Mouse (Mus musculus) neural tube, embryonic 14.5 days (tissue): ENCODE data around the gene Fgf22. TPM values are rescaled to one million over a fixed set of nuclear protein-coding genes. Genes with fewer than 3 reads are reported as not detected.

ENCODE experiments used
- ATAC-seq: fragments of 200-750 bp; cut with Nextera tagmentation; 2 replicates; pipeline ENCODE4 v1.8.0; 2017; ENCODE audit warnings: low read depth, mild to moderate bottlenecking, moderate TSS enrichment, moderate library complexity
- H3K27ac ChIP-seq: fragments of 300-500 bp; sonication (generic); 2 replicates; pipeline ENCODE4 v1.5.1; 2014; ENCODE audit warnings: low read depth, mild to moderate bottlenecking, control low read depth, low read length, moderate library complexity, mixed read lengths
- H3K27me3 ChIP-seq: fragments of 300-500 bp; sonication (generic); 2 replicates; pipeline ENCODE4 v1.6.1; 2014; ENCODE audit warnings: low read length; ENCODE audit not compliant: control insufficient read depth, insufficient read depth
- H3K36me3 ChIP-seq: fragments of 300-500 bp; sonication (generic); 2 replicates; pipeline ENCODE4 v1.6.1; 2014; ENCODE audit warnings: low read length, mixed read lengths; ENCODE audit not compliant: control insufficient read depth, insufficient read depth
- H3K4me1 ChIP-seq: fragments of 300-500 bp; sonication (generic); 2 replicates; pipeline ENCODE4 v1.6.1; 2014; ENCODE audit warnings: low read length; ENCODE audit not compliant: control insufficient read depth, insufficient read depth
- H3K4me2 ChIP-seq: fragments of 300-500 bp; sonication (generic); 2 replicates; pipeline ENCODE4 v1.6.1; 2014; ENCODE audit warnings: mild to moderate bottlenecking, low read depth, low read length, control low read depth
- H3K4me3 ChIP-seq: fragments of 300-500 bp; sonication (generic); 2 replicates; pipeline ENCODE4 v1.5.1; 2014; ENCODE audit warnings: low read depth, low read length, control low read depth, mixed read lengths
- H3K9ac ChIP-seq: fragments of 300-500 bp; sonication (generic); replicated peaks from 2 replicates; pipeline ENCODE4 v1.6.1; 2014; ENCODE audit warnings: low read depth, mild to moderate bottlenecking, control low read depth, low read length, mixed read lengths
- H3K9me3 ChIP-seq: fragments of 300-500 bp; sonication (generic); 2 replicates; pipeline ENCODE4 v1.6.1; 2016; ENCODE audit warnings: low read length; ENCODE audit not compliant: control insufficient read depth
- WGBS: fragments of 180-500 bp; shearing (Covaris S2); extraction: QIAGEN DNeasy Blood & Tissue Kit; methylation state at CpG from one replicate; pipeline ENCODE4 v1.1.7; 2014; 5-methylcytosine and 5-hydroxymethylcytosine counted together
- polyA plus RNA-seq: library from polyadenylated mRNA; unstranded; fragments of >200 nt; fragmentation: Nextera tagmentation; extraction: Ambion mirVana; gene quantifications from 2 replicates; pipeline ENCODE4 v1.2.1, GENCODE M21; 2014

The Fgf22 gene
- polyA plus RNA-seq, 1 experiment from 2014 or later, result 2.3 TPM

DNA sequence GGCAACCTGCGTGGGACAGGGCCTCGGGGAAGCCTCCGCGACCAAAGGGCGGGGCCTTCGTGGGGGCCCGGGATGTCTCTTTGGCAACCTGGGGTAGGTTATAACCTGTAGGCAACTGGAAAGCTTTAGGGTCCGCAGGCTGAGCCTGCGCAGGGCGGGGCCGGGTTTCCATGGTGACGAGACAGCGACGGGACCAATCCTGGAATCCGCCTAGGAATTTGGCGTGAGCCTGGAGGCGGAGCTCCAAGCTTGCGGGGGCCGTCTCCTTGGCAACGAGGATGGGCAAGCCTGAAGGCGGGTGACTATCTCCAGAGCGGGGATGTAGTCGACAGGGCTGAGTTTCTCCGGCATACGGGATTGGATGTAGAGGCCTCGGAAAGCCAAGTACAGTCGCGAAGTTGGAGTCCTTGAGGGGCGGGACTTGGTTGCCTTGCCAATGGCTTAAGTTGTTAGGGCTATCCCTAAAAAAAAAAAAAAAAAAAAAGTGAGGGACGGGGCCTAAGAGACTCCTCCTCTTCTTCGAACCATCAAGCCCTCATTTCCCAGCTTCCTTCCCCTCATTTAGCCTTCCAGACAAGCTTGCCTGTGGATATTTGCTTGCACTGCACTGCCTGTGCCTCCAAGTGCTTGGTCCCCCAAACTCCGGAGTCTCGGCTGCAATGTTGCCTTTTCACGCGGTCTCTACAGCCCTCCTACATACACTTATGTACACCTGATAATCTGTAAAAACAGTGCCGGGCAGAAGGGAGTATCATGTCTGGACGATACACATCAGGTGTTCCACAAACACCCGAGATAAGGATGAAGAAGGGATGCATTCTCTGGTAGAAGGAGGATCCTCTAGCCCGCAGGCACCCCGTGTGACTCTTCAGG lies 12.7 kb downstream of the Fgf22 start:
- Histone ChIP-seq H3K9me3 (no peaks in the 10 kb centered on the region), H3K36me3 (no peaks in the 10 kb centered on the region), H3K4me1 (peaks cover 17% of the 10 kb centered on the region), H3K27ac (peak overlapping the region; percentile 88), H3K4me3 (peak overlapping the region; percentile 89), H3K27me3 (no peaks in the 10 kb centered on the region), H3K9ac (peak overlapping the region; percentile 85), H3K4me2 (peak overlapping the region; percentile 55)
- WGBS, result 11% methylated on average over 39 of the region's 40 CpGs
- ATAC-seq, result peak; percentile 85

DNA sequence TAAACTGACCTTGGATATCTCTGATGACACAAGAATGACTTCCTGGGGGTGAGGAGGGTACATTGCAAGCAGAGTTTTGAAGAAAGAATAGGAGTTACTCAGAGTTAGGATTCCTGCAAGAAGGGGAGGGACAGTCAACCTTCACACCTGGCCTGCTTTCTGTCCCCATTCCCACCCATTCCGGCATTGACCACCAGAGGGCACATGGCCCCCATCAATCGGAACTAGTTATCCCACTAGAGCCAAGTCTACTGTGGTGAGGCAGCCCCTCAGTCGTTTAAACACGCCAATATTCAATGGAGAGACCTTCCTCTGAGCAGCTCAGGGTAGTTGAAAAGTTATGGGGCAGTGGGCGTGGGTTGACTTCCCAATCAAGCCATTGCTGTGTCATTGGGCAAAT lies 13.5 kb downstream of the Fgf22 start:
- no peaks in the 10 kb centered on the region for H3K9me3 ChIP-seq
- WGBS, result 1% methylated on average over 5 of the region's 5 CpGs
- ATAC-seq, result no peak
- H3K36me3 ChIP-seq, result no peaks in the 10 kb centered on the region
- H3K27me3 ChIP-seq, result no peaks in the 10 kb centered on the region
- peak overlapping the region; percentile 55; the same call in 1 of the 2 replicates for H3K4me2 ChIP-seq
- peaks cover 17% of the 10 kb centered on the region for H3K4me1 ChIP-seq
- no peak overlapping the region for H3K9ac ChIP-seq
- H3K27ac ChIP-seq, result no peak overlapping the region
- no peak overlapping the region for H3K4me3 ChIP-seq

DNA sequence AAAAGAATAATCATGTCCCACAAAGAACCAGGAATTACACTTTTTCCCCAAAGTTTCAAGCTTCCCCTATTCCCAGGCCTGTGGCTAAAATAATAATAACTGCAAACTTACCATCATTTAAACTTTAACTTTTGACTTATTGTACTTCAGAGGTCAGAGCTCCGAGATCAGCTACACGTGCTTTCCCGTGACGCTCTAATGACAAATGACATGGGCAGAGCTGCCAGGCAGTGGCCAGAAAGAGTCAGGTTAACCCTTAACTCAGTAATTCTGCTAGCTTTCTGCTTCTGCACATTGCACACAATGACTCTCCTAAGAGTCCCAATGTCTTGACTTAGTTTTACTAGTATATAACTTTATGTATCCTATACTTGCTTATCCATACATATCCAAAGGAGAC lies 14.5 kb downstream of the Fgf22 start:
- H3K27ac ChIP-seq, result no peak overlapping the region
- WGBS, result 34% methylated on average over 4 of the region's 4 CpGs
- H3K9me3 ChIP-seq, result no peaks in the 10 kb centered on the region
- no peak overlapping the region for H3K9ac ChIP-seq
- H3K36me3 ChIP-seq, result no peaks in the 10 kb centered on the region
- no peaks in the 10 kb centered on the region for H3K27me3 ChIP-seq
- H3K4me3 ChIP-seq, result no peak overlapping the region
- no peak for ATAC-seq
- H3K4me2 ChIP-seq, result no peak overlapping the region
- peaks cover 17% of the 10 kb centered on the region for H3K4me1 ChIP-seq

DNA sequence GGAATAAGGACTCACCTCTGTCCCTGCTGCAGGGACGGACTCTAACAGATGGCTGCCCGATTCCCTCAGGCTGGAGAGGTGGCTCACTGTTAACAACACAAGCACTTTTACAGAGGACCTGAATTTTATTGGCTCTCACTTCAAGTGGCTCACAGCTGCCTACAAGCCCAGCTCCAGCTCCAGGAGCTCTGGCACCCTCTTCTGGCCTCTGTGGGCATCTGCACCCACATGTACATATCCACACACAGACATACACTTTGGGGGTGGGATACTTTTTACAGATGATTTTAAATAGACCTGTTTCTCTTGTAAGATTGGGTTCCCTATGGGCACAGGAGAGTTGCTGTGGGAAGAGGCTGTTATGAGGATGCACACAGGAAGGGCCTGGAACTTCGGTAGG lies 17.4 kb downstream of the Fgf22 start:
- H3K4me2 ChIP-seq, result no peak overlapping the region
- no peak for ATAC-seq
- H3K4me1 ChIP-seq, result peaks cover 11% of the 10 kb centered on the region; the same call in 1 of the 2 replicates
- 89% methylated on average over 3 of the region's 3 CpGs for WGBS
- H3K9ac ChIP-seq, result no peak overlapping the region
- no peak overlapping the region for H3K4me3 ChIP-seq
- H3K27me3 ChIP-seq, result peaks cover 5% of the 10 kb centered on the region; the same call in 1 of the 2 replicates
- no peak overlapping the region for H3K27ac ChIP-seq
- no peaks in the 10 kb centered on the region for H3K36me3 ChIP-seq
- H3K9me3 ChIP-seq, result no peaks in the 10 kb centered on the region

DNA sequence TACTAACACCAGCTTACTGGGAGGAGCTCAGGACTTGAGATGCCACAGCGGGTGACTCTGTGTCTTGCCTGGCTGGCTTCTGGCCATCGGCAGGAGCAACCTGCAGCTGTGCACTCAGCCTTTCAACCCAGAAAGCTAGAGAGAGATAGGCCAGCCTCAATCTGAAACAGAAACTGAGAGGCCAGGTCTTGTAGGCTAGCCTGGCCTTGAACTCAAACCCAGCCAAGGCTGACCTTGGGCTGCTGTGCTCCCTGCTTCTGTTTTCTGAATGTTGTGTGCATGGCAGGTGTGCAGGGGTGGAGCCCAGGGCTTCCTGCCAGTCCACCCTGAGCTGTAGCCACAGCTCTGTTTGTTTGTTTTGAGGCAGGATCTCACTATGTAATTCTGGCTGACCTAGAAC lies 18.3 kb downstream of the Fgf22 start:
- Histone ChIP-seq H3K27me3 (peaks cover 5% of the 10 kb centered on the region; the same call in 1 of the 2 replicates), H3K27ac (no peak overlapping the region), H3K4me1 (peaks cover 5% of the 10 kb centered on the region; the same call in 1 of the 2 replicates), H3K4me2 (no peak overlapping the region), H3K9me3 (no peaks in the 10 kb centered on the region), H3K9ac (no peak overlapping the region), H3K36me3 (no peaks in the 10 kb centered on the region), H3K4me3 (no peak overlapping the region)
- WGBS, result 100% methylated on average over 2 of the region's 2 CpGs
- ATAC-seq, result no peak

DNA sequence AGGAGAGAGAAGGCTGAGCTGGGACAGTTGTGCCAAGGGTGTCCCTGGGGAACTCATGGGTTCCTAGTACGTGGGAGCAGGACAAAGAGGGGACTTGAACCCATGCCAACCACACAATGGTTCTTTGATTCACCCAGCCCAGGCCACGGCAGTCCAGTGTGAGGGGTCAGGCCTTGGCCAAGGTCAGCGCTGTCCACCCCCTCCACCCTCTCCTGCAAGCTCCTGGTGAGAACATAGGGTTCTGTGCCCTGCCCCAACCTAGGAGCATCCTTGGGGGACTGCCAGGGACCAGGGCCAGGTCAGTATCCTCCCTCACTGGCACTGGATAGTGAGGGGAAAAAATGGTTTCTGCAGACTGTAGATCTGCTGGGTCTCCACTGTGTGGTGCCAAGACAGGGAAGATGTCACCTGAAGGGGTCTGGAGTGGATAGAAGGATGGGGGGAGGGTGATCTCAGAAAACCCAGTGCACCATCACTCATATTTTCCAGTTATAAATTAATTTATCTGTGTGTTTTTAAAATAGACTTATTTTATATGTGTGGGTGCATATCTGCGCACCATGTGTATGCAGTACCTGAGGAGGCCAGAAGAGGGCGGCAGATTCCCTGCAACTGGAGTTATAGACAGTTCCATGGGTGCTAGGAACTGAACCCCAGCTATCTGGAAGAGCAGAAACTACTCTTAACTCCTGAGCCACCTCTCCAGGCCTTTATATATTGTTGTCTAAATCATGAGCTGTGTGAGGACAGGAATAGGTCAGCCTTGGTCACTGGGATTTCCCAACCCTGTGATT lies 19.8 kb downstream of the Fgf22 start:
- Histone ChIP-seq H3K4me1 (peaks cover 3% of the 10 kb centered on the region; the same call in 1 of the 2 replicates), H3K9ac (no peak overlapping the region), H3K4me2 (no peak overlapping the region), H3K27ac (no peak overlapping the region), H3K4me3 (no peak overlapping the region), H3K9me3 (no peaks in the 10 kb centered on the region), H3K36me3 (no peaks in the 10 kb centered on the region), H3K27me3 (peaks cover 5% of the 10 kb centered on the region)
- ATAC-seq, result no peak
- WGBS, result 64% methylated on average over 5 of the region's 5 CpGs

DNA sequence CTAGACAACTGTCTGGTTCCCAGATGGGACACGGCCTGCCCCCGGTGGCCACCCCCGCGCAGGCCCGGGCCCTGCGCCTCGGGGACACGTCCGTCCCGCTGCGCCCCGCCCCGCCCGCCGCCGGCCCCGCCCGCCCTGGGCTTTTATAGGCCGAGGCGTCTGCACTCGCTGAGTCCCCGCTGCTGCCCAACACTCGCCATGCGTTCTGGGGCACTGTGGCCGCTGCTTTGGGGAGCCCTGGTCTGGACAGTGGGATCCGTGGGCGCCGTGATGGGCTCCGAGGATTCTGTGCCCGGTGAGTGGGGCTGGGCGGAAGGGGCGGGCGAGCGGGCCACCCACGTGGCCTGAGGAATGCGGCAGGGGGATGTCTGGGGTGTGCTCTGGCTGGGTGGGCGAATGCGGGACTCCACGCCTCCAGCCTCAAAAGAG lies 22.2 kb downstream of the Fgf22 start, which contains the start of gene Fstl3:
Gene Fstl3, plus strand, starts transcription at position 170 of the 429 bp plus-strand sequence.
- Histone ChIP-seq H3K36me3 (no peaks in the 10 kb centered on the region), H3K9ac (0 out of 2 replicates have a peak within 1 kb of the TSS, but pooled peaks have one; percentile 28), H3K4me3 (peak within 1 kb of the TSS; percentile 15), H3K4me1 (peaks cover 3% of the 10 kb centered on the region; the same call in 1 of the 2 replicates), H3K27me3 (peaks cover 8% of the 10 kb centered on the region), H3K27ac (no peak within 1 kb of the TSS), H3K9me3 (no peaks in the 10 kb centered on the region), H3K4me2 (peak within 1 kb of the TSS; percentile 38)
- under 1% methylated on average over 39 of the region's 39 CpGs for WGBS
- no peak for ATAC-seq

DNA sequence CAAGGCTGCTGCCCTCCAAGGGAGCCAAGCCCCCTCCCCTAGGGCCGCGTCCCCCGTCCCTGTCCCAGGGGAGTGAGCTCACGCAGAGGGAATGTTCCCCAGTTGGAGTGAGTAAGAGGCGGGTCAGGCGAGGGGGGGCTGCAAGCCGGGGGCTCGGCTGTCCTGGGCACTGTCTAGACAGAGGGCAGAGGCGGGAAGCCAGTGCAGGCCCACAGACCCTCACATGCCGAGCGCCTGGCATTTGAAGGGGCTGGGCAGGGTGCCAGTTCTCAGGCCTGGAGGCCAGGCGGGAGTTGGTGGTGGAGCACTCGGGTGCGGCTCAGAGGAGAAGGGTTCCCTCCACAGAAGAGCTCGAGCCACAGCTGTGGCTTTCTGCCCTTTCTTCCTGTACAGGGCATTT lies 23.1 kb downstream of the Fgf22 start:
- H3K27me3 ChIP-seq, result peaks cover 8% of the 10 kb centered on the region
- H3K9ac ChIP-seq, result no peak overlapping the region
- no peak overlapping the region for H3K4me3 ChIP-seq
- 6% methylated on average over 15 of the region's 15 CpGs for WGBS
- peaks cover 3% of the 10 kb centered on the region; the same call in 1 of the 2 replicates for H3K4me1 ChIP-seq
- H3K4me2 ChIP-seq, result no peak overlapping the region
- H3K27ac ChIP-seq, result no peak overlapping the region
- no peaks in the 10 kb centered on the region for H3K9me3 ChIP-seq
- no peaks in the 10 kb centered on the region for H3K36me3 ChIP-seq
- ATAC-seq, result 0 out of 2 replicates have a peak, but pooled peaks have one; percentile 7
